Mouse (Mus musculus) stomach, postnatal 0 days (tissue): Measurements from ENCODE around the gene Spire2. TPM values are rescaled to one million over a fixed set of nuclear protein-coding genes. Genes with fewer than 3 reads are reported as not detected.

Experiments
- ATAC-seq: fragments of 200-750 bp; cut with Nextera tagmentation; 2 replicates; pipeline ENCODE4 v1.8.0; 2017; ENCODE audit not compliant: low FRiP score, low TSS enrichment
- DNase-seq: peaks from one replicate; pipeline ENCODE4 v3.0.0-alpha.2; 2016; ENCODE audit warnings: low spot score
- H3K27ac ChIP-seq: fragments of 300-500 bp; sonication (generic); replicated peaks from 2 replicates; pipeline ENCODE4 v1.5.1; 2014; ENCODE audit warnings: mild to moderate bottlenecking, control low read depth
- H3K27me3 ChIP-seq: fragments of 300-500 bp; sonication (generic); 2 replicates; pipeline ENCODE4 v1.6.1; 2014; ENCODE audit warnings: low read length; ENCODE audit not compliant: control insufficient read depth, insufficient read depth
- H3K36me3 ChIP-seq: fragments of 300-500 bp; sonication (generic); 2 replicates; pipeline ENCODE4 v1.6.1; 2014; ENCODE audit warnings: low read length, mixed read lengths; ENCODE audit not compliant: control insufficient read depth, insufficient read depth
- H3K4me1 ChIP-seq: fragments of 300-500 bp; sonication (generic); replicated peaks from 2 replicates; pipeline ENCODE4 v1.6.1; 2014; ENCODE audit warnings: antibody characterized with exemption; ENCODE audit not compliant: control insufficient read depth, insufficient read depth
- H3K4me2 ChIP-seq: fragments of 300-500 bp; sonication (generic); replicated peaks from 2 replicates; pipeline ENCODE4 v1.6.1; 2014; ENCODE audit warnings: low read depth, mild to moderate bottlenecking, control low read depth, moderate library complexity
- H3K4me3 ChIP-seq: fragments of 300-500 bp; sonication (generic); 2 replicates; pipeline ENCODE4 v1.5.1; 2014; ENCODE audit warnings: low read depth, low read length, control low read depth
- H3K9ac ChIP-seq: fragments of 300-500 bp; sonication (generic); 2 replicates; pipeline ENCODE4 v1.6.1; 2014; ENCODE audit warnings: mild to moderate bottlenecking, low read length, control low read depth, mixed read lengths
- H3K9me3 ChIP-seq: fragments of 300-500 bp; sonication (generic); 2 replicates; pipeline ENCODE4 v1.6.1; 2016; ENCODE audit warnings: low read length; ENCODE audit not compliant: control insufficient read depth
- CTCF ChIP-seq: IDR thresholded peaks from 2 replicates; pipeline ENCODE4 v1.5.1; 2016; ENCODE audit warnings: antibody characterized with exemption, low read depth, mild to moderate bottlenecking, moderate library complexity
- EP300 ChIP-seq: optimal IDR thresholded peaks from 2 replicates; pipeline ENCODE3; 2016; ENCODE audit warnings: antibody characterized with exemption
- WGBS: fragments of 180-500 bp; shearing (Covaris S2); extraction: QIAGEN DNeasy Blood & Tissue Kit; methylation state at CpG from one replicate; pipeline ENCODE4 v1.1.7; 2014; 5-methylcytosine and 5-hydroxymethylcytosine counted together
- polyA plus RNA-seq: library from polyadenylated mRNA; unstranded; fragments of >200 nt; fragmentation: Nextera tagmentation; extraction: Ambion mirVana; gene quantifications from 2 replicates; pipeline ENCODE4 v1.2.1, GENCODE M21; 2015

Gene Spire2
- polyA plus RNA-seq, 1 experiment from 2014 or later = 12.4 TPM

DNA sequence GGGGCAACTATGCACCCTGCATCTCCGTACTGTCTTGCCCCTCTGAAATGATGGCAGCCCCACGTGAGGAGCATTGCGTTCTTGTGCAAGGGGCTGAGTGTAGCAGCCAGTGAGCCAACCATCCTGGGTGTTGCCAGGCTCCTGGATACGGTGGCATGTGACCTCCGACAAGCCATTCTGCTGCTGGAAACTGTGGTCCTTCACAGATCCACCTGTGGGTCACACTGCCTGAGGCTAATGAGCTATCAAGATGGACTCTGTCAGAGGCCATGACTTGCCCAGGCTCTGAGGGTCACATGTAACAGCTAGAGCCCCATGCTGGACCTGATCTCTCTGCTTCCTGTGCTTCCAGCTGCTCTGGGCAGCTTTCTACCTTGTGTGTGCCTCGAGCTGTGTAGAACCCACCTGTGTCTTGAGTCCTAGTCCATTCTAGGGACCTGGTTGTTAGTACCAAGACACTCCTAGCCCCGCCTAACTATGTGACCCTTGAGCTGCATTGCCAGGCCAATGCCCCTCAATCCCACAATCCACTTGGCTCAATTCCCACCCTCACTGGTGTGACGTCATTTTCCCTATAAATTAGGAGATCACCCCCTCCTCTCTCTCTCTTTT lies 84.5 kb downstream of the Spire2 start:
- ATAC-seq = 0 out of 2 replicates have a peak, but pooled peaks have one; percentile 10

More for the DNA sequence above, 84.5 kb downstream of the Spire2 start:
- Histone ChIP-seq H3K9me3 (no peaks in the 10 kb centered on the region), H3K4me2 (no peak overlapping the region), H3K36me3 (no peaks in the 10 kb centered on the region), H3K9ac (no peak overlapping the region), H3K27ac (no peak overlapping the region), H3K4me3 (no peak overlapping the region), H3K4me1 (no peaks in the 10 kb centered on the region), H3K27me3 (peaks cover 3% of the 10 kb centered on the region; the same call in 1 of the 2 replicates)
- WGBS = 74% methylated on average over 8 of the region's 8 CpGs
- TF ChIP-seq CTCF = no peak
- TF ChIP-seq EP300 = no peak
- DNase-seq = no peak

Other genes with a start within 250 kb of the Spire2 start
- gene Rpl13, start 230.4 kb upstream of the Spire2 start, polyA plus RNA-seq = 1,460 and 1,506 TPM in 2 replicates
- gene Cpne7, start 215.3 kb upstream of the Spire2 start, polyA plus RNA-seq = 1.4 TPM in 2 replicates
- 7.8 and 9.3 TPM in 2 replicates for gene Sult5a1, start 174.4 kb upstream of the Spire2 start, polyA plus RNA-seq
- gene Dpep1, start 146.5 kb upstream of the Spire2 start, polyA plus RNA-seq = 10.0 and 13.6 TPM in 2 replicates
- gene Chmp1a, start 120.0 kb upstream of the Spire2 start, polyA plus RNA-seq = 153 and 157 TPM in 2 replicates
- 0.91 and 0.94 TPM in 2 replicates for gene Spata33, start 119.9 kb upstream of the Spire2 start, polyA plus RNA-seq
- 16.1 and 16.7 TPM in 2 replicates for gene Cdk10, start 107.9 kb upstream of the Spire2 start, polyA plus RNA-seq
- gene Spata2l, start 96.5 kb upstream of the Spire2 start, polyA plus RNA-seq = 3.1 and 3.6 TPM in 2 replicates
- gene Zfp276, start 78.5 kb upstream of the Spire2 start, polyA plus RNA-seq = 7.8 and 8.3 TPM in 2 replicates
- 10.3 and 11.2 TPM in 2 replicates for gene Vps9d1, start 78.4 kb upstream of the Spire2 start, polyA plus RNA-seq
- gene Fanca, start 14.1 kb upstream of the Spire2 start, polyA plus RNA-seq = 5.3 and 5.7 TPM in 2 replicates
- gene Tcf25, start 41.0 kb downstream of the Spire2 start, polyA plus RNA-seq = 133 and 146 TPM in 2 replicates
- 0.05 TPM in 1 of 2 replicates, not detected in the other for gene Mc1r, start 74.4 kb downstream of the Spire2 start, polyA plus RNA-seq
- gene Tubb3, start 78.7 kb downstream of the Spire2 start, polyA plus RNA-seq = 24.4 and 24.7 TPM in 2 replicates
- gene Def8, start 90.8 kb downstream of the Spire2 start, polyA plus RNA-seq = 20.6 and 22.5 TPM in 2 replicates
- gene Afg3l1, start 145.2 kb downstream of the Spire2 start, polyA plus RNA-seq = 28.1 and 28.4 TPM in 2 replicates
- 0.89 and 1.4 TPM in 2 replicates for gene Dbndd1, start 182.8 kb downstream of the Spire2 start, polyA plus RNA-seq
- 10.6 and 11.3 TPM in 2 replicates for gene Gas8, start 186.1 kb downstream of the Spire2 start, polyA plus RNA-seq